Mouse (Mus musculus) midbrain, embryonic 15.5 days (tissue): ENCODE results near the gene Nlrp3. TPM values are rescaled to one million over a fixed set of nuclear protein-coding genes. Genes with fewer than 3 reads are reported as not detected.

Experiments
- ATAC-seq: fragments of 200-750 bp; cut with Nextera tagmentation; replicated peaks from 2 replicates; pipeline ENCODE4 v1.8.0; 2017; ENCODE audit warnings: moderate TSS enrichment
- H3K27ac ChIP-seq: fragments of 300-500 bp; sonication (generic); 2 replicates; pipeline ENCODE4 v1.5.1; 2015; ENCODE audit warnings: mild to moderate bottlenecking, inconsistent platforms
- H3K27me3 ChIP-seq: fragments of 300-500 bp; sonication (generic); replicated peaks from 2 replicates; pipeline ENCODE4 v1.6.1; 2015; ENCODE audit warnings: inconsistent platforms
- H3K36me3 ChIP-seq: fragments of 300-500 bp; sonication (generic); replicated peaks from 2 replicates; pipeline ENCODE4 v1.6.1; 2015; ENCODE audit warnings: inconsistent platforms
- H3K4me1 ChIP-seq: fragments of 300-500 bp; sonication (generic); 2 replicates; pipeline ENCODE4 v1.6.1; 2015; ENCODE audit warnings: inconsistent platforms
- H3K4me2 ChIP-seq: fragments of 300-500 bp; sonication (generic); 2 replicates; pipeline ENCODE4 v1.6.1; 2015; ENCODE audit warnings: inconsistent platforms, mild to moderate bottlenecking, moderate library complexity
- H3K4me3 ChIP-seq: fragments of 300-500 bp; sonication (generic); 2 replicates; pipeline ENCODE4 v1.5.1; 2015; ENCODE audit warnings: mild to moderate bottlenecking, inconsistent platforms
- H3K9ac ChIP-seq: fragments of 300-500 bp; sonication (generic); 2 replicates; pipeline ENCODE4 v1.6.1; 2015; ENCODE audit warnings: mild to moderate bottlenecking, inconsistent platforms
- H3K9me3 ChIP-seq: fragments of 300-500 bp; sonication (generic); 2 replicates; pipeline ENCODE4 v1.6.1; 2016; ENCODE audit warnings: inconsistent platforms
- WGBS: fragments of 180-500 bp; shearing (Covaris S2); methylation state at CpG from one replicate; pipeline ENCODE4 v1.1.7; 2015; ENCODE audit warnings: mixed read lengths; 5-methylcytosine and 5-hydroxymethylcytosine counted together
- polyA plus RNA-seq: library from polyadenylated mRNA; unstranded; fragments of >200 nt; fragmentation: Nextera tagmentation; extraction: Ambion mirVana; gene quantifications from 2 replicates; pipeline ENCODE4 v1.2.1, GENCODE M21; 2015

Gene Nlrp3
- polyA plus RNA-seq, 1 experiment from 2014 or later: not detected

DNA sequence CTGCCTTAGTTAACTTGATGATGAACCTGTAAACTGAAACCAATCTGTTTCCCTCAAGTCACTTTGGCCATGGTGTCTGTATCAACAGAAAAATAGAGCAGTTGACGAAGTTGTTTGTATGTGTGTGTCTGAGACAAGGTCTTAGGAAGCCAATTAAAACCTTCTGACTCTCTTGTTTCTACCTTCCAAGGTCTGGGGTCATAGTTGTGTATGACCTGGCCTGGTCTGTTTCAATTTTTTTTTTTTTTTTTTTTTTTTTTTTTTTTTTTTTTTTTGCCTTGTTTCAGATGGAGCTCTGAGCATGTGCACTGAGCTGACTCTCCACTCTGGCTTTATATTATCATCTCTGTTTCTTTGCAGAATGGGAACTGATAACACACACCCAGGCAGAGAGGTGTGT, 23.9 kb upstream of the Nlrp3 start:
- Histone ChIP-seq H3K9me3 (no peaks in the 10 kb centered on the region), H3K4me1 (no peaks in the 10 kb centered on the region), H3K4me2 (no peak overlapping the region), H3K9ac (no peak overlapping the region), H3K36me3 (no peaks in the 10 kb centered on the region), H3K27ac (no peak overlapping the region), H3K4me3 (no peak overlapping the region), H3K27me3 (no peaks in the 10 kb centered on the region)
- WGBS: 88% methylated on average over 1 of the region's 1 CpGs
- ATAC-seq: no peak

DNA sequence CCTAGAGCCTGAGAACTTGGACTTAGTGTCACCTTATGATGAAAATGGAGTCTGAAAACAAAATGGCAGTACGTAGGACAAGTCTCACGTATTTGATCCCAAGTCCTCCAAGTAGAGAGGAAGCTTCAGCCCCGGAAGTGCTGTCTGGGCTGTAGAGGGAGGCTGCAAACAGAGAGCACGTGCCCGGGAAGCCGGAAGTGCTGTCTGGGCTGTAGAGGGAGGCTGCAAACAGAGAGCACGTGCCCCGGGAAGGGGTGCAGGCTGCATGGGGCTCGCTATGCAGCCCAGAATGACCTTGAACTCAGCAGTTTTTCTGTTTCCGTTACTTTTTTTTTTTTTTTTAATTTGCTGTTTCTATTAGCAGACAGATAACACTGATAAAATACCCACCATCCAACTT, 23.1 kb upstream of the Nlrp3 start:
- ATAC-seq: no peak
- no peaks in the 10 kb centered on the region for H3K36me3 ChIP-seq
- H3K4me2 ChIP-seq: no peak overlapping the region
- H3K9ac ChIP-seq: no peak overlapping the region
- no peaks in the 10 kb centered on the region for H3K9me3 ChIP-seq
- H3K4me3 ChIP-seq: no peak overlapping the region
- H3K27me3 ChIP-seq: no peaks in the 10 kb centered on the region
- H3K4me1 ChIP-seq: no peaks in the 10 kb centered on the region
- 68% methylated on average over 10 of the region's 10 CpGs for WGBS
- H3K27ac ChIP-seq: no peak overlapping the region

DNA sequence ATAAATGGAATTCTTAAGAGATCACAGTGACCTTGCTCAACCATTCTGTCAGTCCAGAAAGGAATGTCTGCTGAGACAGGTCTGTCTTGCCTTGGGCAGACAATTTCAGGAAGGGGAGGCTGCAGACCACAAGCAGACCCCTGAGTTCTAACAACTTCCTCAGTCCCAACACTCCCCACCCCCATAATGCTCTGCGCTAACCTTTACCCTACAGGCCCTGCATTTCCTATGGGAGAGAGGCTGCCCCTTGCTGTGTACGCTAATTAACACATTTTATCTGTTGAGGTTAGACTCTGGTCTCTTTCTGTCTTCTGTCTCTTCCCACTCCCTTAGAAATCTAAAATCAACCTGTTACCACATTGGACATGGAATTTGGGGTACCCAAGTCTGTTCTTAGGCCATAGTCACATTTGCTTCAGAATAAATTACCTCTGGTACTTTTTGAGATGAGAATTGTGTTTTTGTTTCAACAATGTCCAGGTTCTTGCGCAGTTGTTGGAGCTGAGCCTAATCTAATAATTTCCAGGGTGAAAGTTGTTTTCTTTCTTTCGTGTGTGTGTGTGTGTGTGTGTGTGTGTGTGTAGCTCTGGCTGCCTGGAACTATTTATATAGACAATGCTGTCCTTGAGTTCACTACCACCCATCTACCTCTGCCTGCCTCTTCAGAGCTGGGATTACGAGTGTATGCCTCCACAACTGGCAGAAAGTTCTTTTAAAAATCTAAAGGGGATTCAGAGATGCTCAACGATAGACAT, 21.4 kb upstream of the Nlrp3 start:
- ATAC-seq: no peak
- H3K9ac ChIP-seq: no peak overlapping the region
- 75% methylated on average over 6 of the region's 6 CpGs for WGBS
- no peaks in the 10 kb centered on the region for H3K9me3 ChIP-seq
- no peak overlapping the region for H3K4me2 ChIP-seq
- no peak overlapping the region for H3K27ac ChIP-seq
- no peaks in the 10 kb centered on the region for H3K4me1 ChIP-seq
- H3K27me3 ChIP-seq: no peaks in the 10 kb centered on the region
- no peaks in the 10 kb centered on the region for H3K36me3 ChIP-seq
- H3K4me3 ChIP-seq: no peak overlapping the region

DNA sequence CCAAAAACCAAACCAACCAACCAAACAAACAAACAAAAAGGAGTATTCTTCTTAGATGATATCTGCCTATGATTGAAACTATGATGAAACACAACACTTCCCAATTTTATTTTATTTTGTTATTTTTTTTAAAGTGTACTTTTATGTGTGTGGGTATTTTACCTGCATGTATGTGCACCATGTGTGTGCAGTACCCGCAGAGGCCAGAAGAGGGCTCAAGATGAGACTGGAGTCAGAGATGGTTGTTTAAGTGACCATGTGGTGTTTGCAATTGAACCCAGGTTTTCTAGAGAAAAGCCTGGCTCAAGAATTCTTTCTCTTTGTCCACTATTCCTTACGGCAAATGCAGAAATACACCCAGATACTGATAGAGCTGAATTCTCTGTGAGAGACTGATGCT, 17.2 kb upstream of the Nlrp3 start:
- WGBS: 99% methylated on average over 2 of the region's 2 CpGs
- Histone ChIP-seq H3K4me1 (no peaks in the 10 kb centered on the region), H3K36me3 (no peaks in the 10 kb centered on the region), H3K9ac (no peak overlapping the region), H3K9me3 (no peaks in the 10 kb centered on the region), H3K27me3 (no peaks in the 10 kb centered on the region), H3K4me2 (no peak overlapping the region), H3K27ac (no peak overlapping the region), H3K4me3 (no peak overlapping the region)
- no peak for ATAC-seq

DNA sequence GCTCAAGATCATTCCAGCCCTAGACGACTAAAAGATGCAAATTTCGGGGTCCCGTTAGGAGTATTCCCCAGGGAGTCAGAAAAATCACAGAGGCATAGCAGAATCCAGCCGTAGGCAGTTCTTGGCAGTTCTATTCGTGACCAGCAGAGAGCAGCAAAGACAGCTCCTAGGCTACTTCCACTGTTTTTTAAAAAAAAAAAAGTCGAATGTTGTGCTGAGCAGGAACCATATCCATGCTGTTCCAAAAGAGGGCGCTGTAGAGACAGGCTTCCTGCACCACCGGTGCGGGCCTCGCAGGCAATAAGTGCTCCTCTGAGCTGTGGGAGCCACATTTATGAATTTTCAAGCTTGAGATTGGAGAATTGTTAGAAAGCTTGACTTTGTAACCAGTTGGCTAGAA, 16.1 kb upstream of the Nlrp3 start:
- no peaks in the 10 kb centered on the region for H3K36me3 ChIP-seq
- no peak overlapping the region for H3K4me3 ChIP-seq
- H3K4me1 ChIP-seq: no peaks in the 10 kb centered on the region
- WGBS: 8% methylated on average over 10 of the region's 10 CpGs
- H3K9me3 ChIP-seq: no peaks in the 10 kb centered on the region
- no peak overlapping the region for H3K27ac ChIP-seq
- no peak overlapping the region for H3K9ac ChIP-seq
- H3K4me2 ChIP-seq: no peak overlapping the region
- H3K27me3 ChIP-seq: no peaks in the 10 kb centered on the region
- ATAC-seq: no peak

DNA sequence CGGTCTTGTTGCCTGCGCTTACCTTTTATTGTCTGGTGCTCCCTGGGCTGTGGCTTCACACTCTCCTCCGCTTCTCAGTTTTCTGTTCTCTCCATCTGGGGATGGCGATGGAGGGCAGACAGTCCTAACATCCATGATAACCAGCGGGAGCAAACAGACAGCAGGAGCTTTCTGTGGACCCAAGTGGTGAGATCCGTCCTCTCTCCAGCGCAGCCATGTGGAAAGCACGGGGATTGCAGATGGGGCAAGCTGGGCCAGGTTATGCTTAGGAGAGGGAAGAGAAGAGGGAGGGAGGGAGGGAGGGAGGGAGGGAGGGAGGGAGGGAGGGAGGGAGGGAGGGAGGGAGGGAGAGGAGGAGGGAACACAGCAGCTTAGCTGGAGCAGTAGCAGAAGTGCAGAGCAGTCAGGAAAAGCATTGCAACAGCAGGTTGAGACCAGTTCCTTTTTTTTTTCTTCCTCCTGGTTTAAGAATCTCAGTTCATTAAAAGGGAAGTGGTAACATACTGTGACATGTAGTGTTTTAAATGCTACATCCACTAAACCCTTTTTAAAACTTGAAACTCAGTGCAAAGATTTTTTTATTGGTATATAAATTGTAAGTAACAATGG, 14.8 kb upstream of the Nlrp3 start, which contains the start of gene Zkscan17:
Gene Zkscan17 (minus strand): TSS at position 280 of the 609 bp plus-strand sequence.
- Histone ChIP-seq H3K27ac (no peak within 1 kb of the TSS), H3K4me3 (no peak within 1 kb of the TSS), H3K36me3 (no peaks in the 10 kb centered on the region), H3K27me3 (no peaks in the 10 kb centered on the region), H3K4me1 (no peaks in the 10 kb centered on the region), H3K4me2 (no peak within 1 kb of the TSS), H3K9ac (no peak within 1 kb of the TSS), H3K9me3 (no peaks in the 10 kb centered on the region)
- WGBS: 50% methylated on average over 8 of the region's 8 CpGs
- no peak for ATAC-seq

DNA sequence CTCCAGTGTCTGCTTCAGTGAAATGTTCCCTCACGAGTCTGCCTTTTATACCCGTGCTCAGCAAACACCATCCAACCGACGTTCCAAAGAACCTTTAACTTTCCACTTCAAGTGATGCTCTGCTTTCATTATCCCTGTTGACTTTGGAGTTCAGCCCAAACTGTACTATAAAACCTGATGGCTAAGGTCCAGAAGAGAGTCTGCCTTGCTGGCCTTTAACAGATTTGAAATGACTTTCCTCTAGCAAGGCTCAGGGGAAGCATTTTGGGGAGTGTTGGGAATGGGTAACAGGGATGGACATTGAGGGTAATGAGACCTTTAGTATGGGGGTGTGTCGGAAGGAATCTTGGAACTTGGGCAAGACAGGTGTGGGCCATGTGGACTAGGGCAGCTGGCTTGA, 11.1 kb upstream of the Nlrp3 start:
- Histone ChIP-seq H3K4me2 (no peak overlapping the region), H3K4me3 (no peak overlapping the region), H3K36me3 (no peaks in the 10 kb centered on the region), H3K9ac (no peak overlapping the region), H3K27ac (no peak overlapping the region), H3K27me3 (no peaks in the 10 kb centered on the region), H3K9me3 (no peaks in the 10 kb centered on the region), H3K4me1 (no peaks in the 10 kb centered on the region)
- WGBS: 88% methylated on average over 5 of the region's 5 CpGs
- ATAC-seq: no peak

DNA sequence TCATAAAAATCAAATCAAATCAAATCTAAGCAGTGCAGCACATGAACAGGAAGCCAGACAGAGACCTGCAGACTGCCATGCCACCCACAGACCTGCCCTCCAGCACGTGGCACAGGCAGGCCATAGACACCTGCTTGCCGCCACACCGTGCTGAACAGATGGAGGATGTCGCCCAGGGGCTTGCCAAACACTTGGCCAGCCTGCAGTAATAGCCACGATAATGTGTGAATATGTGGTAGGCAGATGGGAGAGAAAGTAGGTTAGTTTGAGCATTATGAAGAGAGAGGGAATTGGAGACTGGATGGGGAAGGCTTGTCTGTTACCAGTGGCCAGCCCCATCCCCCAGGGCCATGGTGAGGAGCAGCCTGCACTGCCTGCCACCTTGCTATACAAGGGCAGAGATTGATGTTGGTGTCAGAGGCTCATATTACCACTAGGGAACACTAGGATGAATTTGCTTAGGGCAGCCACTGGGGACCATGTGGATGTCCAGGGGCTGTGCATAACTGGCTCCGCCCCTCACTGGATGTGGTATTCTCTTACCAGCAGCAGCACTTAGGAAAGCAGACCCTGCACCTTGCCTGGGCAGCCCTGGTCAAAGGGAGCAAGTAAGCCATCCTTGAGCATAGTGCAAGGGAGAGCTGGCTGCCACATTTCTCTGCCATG, 10.4 kb upstream of the Nlrp3 start:
- H3K27ac ChIP-seq: no peak overlapping the region
- no peak for ATAC-seq

DNA sequence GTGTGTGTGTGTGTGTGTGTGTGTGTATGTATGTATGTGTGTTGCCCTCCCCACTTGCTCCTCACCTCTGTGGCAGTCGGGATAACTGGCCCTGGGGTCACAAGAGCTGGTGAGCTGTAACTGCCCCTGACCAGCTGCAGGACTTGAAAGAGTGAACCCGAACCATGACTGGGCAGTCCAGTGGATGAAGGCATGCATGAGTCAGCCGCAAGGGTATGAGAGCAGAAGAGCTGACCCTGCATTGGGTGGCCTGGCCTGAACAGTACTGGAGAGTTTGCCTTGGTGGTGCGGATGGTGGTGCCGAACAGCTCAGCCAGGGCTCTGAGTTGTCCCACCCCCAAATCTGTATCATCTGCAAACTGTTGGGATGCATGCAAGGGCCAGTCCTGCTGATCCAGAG, 9.8 kb upstream of the Nlrp3 start:
- Histone ChIP-seq H3K9ac (no peak overlapping the region), H3K4me3 (no peak overlapping the region), H3K9me3 (no peaks in the 10 kb centered on the region), H3K27ac (no peak overlapping the region), H3K36me3 (no peaks in the 10 kb centered on the region), H3K27me3 (no peaks in the 10 kb centered on the region), H3K4me2 (no peak overlapping the region), H3K4me1 (no peaks in the 10 kb centered on the region)
- ATAC-seq: no peak
- 90% methylated on average over 5 of the region's 5 CpGs for WGBS

More for the DNA sequence above, 10.4 kb upstream of the Nlrp3 start:
- H3K9me3 ChIP-seq: no peaks in the 10 kb centered on the region
- 75% methylated on average over 6 of the region's 6 CpGs for WGBS
- no peak overlapping the region for H3K9ac ChIP-seq
- no peaks in the 10 kb centered on the region for H3K36me3 ChIP-seq
- no peaks in the 10 kb centered on the region for H3K4me1 ChIP-seq
- no peaks in the 10 kb centered on the region for H3K27me3 ChIP-seq
- H3K4me2 ChIP-seq: no peak overlapping the region
- no peak overlapping the region for H3K4me3 ChIP-seq

DNA sequence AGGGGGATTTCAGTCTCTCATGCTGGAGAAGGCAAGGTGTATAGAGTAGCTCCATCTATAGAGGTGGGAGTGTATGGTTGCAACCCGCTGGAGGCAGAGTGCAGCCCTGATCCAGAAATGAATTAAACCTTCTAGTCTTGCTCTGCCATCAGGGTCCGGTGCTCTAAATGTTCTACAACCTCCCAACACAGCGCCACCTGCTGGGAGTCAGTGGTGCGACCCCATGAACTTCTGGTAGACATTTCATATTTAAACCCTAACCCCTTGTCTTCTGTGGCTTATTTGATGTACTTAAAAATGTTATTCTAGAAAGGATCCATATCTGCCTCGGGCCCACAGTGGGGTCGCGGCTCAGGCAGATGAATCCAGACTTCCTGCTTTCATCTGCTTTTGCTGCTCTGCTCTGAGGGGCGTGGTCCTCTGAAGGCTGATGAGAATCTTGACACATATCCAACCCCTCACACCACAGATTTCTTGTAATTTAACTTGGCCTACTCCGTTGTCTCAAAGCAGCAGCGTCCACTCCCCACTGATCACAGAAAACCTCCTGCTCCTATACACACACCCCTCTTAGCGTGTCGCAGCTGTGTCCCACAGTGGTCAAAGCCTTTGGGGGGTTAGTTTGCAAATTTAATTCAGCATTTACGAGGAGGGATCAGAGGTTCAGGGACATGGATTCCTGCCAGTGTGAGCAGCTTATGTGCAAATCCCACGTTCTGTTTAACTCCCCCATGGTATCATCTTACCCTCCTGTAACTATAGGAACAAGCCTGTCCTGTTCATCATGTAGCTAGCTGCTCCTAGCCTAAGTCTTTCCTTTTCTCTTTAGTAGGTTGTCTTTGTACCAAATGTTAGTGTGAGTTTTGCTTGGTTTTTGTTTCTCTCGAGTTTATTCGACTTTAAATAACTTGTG, 3.9 kb upstream of the Nlrp3 start:
- no peak overlapping the region for H3K27ac ChIP-seq
- ATAC-seq: no peak
- no peak overlapping the region for H3K9ac ChIP-seq
- no peaks in the 10 kb centered on the region for H3K36me3 ChIP-seq
- 0 out of 2 replicates have a peak, but pooled peaks cover 2% of the 10 kb centered on the region for H3K4me1 ChIP-seq
- no peaks in the 10 kb centered on the region for H3K27me3 ChIP-seq
- no peak overlapping the region for H3K4me3 ChIP-seq
- H3K9me3 ChIP-seq: no peaks in the 10 kb centered on the region
- whole genome bisulfite sequencing: 61% methylated on average over 16 of the region's 16 CpGs
- H3K4me2 ChIP-seq: no peak overlapping the region

DNA sequence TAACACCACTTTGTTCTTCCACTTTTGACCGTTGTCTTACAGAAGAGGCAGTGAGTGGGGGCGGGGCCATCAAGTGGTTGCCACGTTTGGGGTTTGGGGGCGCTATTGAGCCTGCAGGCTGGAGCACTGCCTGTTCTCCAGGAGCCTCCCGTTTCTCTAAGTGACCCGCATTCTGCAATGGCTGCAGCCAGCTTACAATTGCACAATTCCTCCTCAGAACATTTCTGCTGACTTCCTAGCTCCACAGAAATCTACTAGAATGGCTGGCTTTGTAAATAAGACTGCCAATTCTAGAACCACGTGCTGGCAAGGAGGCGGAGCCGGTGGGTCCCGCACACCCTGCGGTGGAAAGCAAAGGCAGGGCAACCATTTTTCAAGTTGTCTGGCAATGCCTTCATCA, 3.0 kb upstream of the Nlrp3 start:
- 47% methylated on average over 11 of the region's 11 CpGs for WGBS

DNA sequence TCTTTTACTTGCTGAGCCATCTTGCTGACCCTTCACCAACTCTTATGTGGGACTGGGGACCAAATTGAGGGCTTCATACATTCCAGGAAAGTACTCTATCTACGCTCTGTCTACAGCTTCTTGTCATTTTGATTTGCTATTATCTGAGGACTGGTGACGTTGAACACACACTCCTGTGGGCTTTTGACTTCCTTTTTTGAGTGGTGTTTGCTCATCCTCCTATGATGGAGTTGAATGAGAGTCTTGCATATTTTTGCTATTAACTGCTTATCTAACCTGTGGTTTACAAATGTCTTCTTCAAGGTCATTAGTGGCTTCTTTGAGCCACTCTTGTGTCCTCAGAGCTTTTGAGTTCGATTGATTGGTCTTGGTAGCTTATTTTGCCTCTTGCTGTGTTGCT, 1.2 kb upstream of the Nlrp3 start:
- H3K27me3 ChIP-seq: no peaks in the 10 kb centered on the region
- WGBS: 77% methylated on average over 3 of the region's 3 CpGs
- H3K9me3 ChIP-seq: no peaks in the 10 kb centered on the region
- H3K9ac ChIP-seq: no peak overlapping the region
- no peak overlapping the region for H3K4me3 ChIP-seq
- H3K36me3 ChIP-seq: no peaks in the 10 kb centered on the region
- H3K27ac ChIP-seq: no peak overlapping the region
- no peak overlapping the region for H3K4me2 ChIP-seq
- ATAC-seq: no peak
- 0 out of 2 replicates have a peak, but pooled peaks cover 2% of the 10 kb centered on the region for H3K4me1 ChIP-seq

More for the DNA sequence above, 3.0 kb upstream of the Nlrp3 start:
- 0 out of 2 replicates have a peak, but pooled peaks cover 2% of the 10 kb centered on the region for H3K4me1 ChIP-seq
- no peak overlapping the region for H3K9ac ChIP-seq
- H3K27ac ChIP-seq: no peak overlapping the region
- H3K4me2 ChIP-seq: peak overlapping the region; percentile 12; the same call in 1 of the 2 replicates
- H3K36me3 ChIP-seq: no peaks in the 10 kb centered on the region
- H3K4me3 ChIP-seq: no peak overlapping the region
- H3K9me3 ChIP-seq: no peaks in the 10 kb centered on the region
- no peaks in the 10 kb centered on the region for H3K27me3 ChIP-seq
- ATAC-seq: no peak
